Mouse (Mus musculus) gastrocnemius, postnatal 36 days (tissue): Measurements from ENCODE around the gene Tnrc6b. TPM values are rescaled to one million over a fixed set of nuclear protein-coding genes. Genes with fewer than 3 reads are reported as not detected.

Source experiments
- DNase-seq, 2 experiments: peaks; one replicate each; pipeline ENCODE4 v3.0.0; 2022
- intact Hi-C: fragments of 180-260 bp; cut with DNase I; formaldehyde crosslinking; loops from one replicate; pipeline ENCODE4 v1.15.1; 2025
- total RNA-seq, 2 experiments: library from RNA; stranded (reverse); gene quantifications; 2 replicates each; pipeline ENCODE4 v1.2.3; 2021

The Tnrc6b gene
- total RNA-seq, 2 experiments from 2014 or later: 38.3 to 51.1 TPM

DNA sequence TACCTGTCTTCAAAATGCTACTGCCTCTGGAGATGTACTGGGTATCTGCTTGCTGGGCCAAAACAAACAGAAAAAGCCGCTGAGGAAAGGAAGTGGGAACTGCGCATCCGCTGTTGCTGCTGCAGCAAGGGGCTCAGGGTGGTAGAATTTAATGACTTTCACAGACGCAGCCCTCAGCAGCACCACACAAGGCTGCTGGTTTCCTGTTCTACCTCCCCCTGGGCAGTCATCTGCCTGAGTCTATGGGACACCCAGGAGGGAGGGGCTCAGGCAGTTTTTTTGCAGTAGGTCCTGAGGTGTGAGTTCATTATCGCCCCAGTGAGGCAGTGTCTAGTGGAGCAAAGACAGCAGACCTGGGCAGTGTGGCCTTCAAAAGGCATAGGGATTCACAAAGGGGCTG lies 13.5 kb upstream of the Tnrc6b start:
- peak in 1 of 2 experiments; percentile 2 for DNase-seq
- intact Hi-C loops: loop anchor here (10.0 kb wide), 1 partner anchor 603 kb away; the partner anchor contains the start of genes Rpl3 and Syngr1

DNA sequence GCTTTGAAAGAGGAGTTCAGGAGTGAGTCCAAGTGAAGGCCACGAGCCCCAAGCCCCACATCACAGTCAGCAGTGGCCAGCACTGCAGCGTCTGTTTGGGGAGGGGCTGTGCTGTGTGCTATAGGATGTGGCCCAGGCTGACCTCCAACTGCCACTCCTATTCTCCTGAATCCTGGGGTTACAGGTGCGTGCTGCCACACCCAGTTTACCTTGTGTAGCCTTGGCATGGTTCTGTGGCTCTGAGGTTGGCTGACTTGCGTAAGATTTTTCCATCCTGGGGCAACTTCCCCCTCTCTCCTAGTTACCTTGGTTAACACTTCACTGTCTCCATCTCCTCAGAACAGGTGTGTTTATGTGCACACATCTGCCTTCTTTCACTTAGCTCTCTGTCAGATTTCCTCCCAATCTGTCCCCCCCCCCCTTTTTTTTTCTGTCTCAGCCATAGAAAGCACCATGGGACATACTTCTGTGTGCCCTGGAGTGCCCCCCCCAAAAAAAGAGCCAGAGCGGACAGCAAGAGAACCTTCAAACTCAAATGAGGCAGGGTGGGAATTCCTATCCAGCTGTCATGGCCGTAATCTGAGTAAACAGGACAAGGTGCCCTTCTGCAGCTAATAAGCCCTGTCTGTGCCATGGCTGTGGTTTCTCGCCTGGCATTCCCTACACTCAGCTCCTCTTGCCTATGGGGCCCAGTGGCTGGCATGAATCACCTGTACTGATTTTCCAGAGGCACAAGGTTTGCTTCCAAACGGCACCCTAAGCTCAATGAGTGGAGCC lies 9.4 kb upstream of the Tnrc6b start:
- intact Hi-C loops: loop anchor here (5.0 kb wide), 1 partner anchor 409 kb away; no protein-coding TSS in a partner anchor
- no peak for DNase-seq

DNA sequence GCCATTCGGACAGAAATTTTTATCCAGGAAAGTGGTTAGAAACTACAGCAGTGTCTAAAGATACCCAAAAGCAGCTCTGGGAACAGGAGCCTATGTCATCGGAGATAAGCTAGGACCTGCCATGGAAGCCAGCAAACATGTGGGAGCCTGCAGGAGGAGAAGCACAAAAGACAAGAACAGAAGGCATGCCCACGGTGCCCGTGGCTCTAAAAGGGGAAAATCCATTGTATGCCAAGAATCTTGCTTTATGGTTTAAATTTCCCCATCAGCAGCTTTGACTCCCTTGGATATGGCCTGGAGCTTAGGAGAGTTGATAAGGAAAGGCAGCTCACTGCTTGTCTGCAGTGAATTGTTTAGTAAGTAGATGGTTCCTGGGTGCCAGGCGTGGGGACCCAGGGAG lies 8.2 kb upstream of the Tnrc6b start:
- intact Hi-C loops: loop anchor here (5.0 kb wide), 1 partner anchor 411 kb away; no protein-coding TSS in a partner anchor
- DNase-seq: no peak

DNA sequence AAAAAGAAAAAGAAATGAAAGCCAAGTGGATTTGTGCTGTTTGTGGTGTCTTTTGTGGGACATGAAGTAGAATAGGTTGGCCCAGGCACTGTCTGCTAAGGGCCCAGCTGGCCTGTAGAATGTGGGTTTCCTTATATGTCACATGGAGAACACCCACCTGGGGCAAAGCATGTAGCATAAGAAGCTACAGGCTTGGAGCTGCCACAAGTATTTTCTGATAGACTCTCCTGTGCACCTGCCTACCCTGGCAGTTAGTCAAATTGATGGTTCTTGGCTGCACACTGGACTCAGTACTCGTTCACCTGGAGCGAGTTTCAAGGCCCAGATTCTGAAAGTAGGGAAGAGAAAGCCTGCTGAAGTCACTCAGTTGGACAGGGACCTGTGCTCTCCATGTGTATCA lies 7.6 kb upstream of the Tnrc6b start:
- DNase-seq: no peak
- intact Hi-C loops: loop anchor here (5.0 kb wide), 1 partner anchor 411 kb away; no protein-coding TSS in a partner anchor

DNA sequence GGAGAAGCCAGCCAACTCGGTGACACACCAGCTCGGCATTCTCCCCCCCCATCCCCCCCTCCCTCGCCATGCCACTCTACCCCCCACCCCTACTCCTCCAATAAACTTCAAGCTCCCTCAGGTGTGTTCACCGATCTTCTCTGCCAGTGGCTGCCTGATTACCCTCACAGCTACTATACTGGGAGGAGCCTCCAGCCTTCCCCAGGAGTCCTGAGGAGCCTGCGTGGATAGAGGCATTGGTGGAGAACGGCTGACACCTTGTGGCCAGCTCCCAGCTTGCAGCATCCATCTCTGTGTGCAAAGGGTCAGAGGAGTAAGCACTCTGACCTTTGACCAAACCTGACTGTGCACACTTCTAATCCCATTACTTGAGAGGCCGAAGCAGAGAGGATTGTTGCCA lies 6.8 kb upstream of the Tnrc6b start:
- intact Hi-C loops: loop anchor here (5.0 kb wide), 1 partner anchor 412 kb away; no protein-coding TSS in a partner anchor
- DNase-seq: peak; percentile 66 to 72

DNA sequence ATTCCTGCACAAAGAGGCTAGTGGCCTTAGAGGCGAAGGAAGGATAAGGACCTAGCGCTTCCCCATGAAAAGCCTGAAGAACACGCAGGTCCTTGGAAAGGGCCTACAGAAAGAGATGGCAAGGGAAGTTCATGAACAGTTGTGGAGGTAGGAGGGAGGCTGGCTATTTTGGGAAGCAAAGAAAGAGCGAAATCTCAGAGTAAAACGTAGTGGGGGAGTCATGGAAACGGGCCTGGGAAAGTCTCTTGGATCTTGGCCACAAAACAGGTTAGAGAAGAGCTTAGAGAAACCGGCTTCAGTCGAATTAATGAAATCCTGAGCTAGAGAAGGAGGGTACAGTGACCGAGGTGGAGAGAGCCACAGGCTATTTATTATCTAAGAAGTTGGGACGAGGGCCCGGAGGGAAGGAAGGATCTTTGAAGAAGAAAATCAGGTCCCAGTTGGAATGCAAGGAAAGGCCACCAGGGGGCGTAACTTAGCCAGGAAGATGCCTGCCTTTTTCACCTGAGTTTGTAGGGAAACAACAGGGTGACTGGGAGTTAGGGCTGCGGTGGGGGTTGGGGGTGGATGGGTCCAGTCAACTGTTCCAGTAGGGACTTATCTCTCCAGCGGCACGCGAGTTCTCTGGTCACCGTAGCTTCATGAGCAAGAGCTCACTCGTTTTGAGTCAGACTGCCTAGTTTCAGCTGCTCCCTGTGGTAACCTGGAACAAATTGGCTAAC lies 5.1 kb upstream of the Tnrc6b start:
- peak; percentile 76 to 80 for DNase-seq
- intact Hi-C loops: loop anchor here (5.0 kb wide), 4 partner anchors 76 to 241 kb away; partner anchors contain the start of gene Adsl

DNA sequence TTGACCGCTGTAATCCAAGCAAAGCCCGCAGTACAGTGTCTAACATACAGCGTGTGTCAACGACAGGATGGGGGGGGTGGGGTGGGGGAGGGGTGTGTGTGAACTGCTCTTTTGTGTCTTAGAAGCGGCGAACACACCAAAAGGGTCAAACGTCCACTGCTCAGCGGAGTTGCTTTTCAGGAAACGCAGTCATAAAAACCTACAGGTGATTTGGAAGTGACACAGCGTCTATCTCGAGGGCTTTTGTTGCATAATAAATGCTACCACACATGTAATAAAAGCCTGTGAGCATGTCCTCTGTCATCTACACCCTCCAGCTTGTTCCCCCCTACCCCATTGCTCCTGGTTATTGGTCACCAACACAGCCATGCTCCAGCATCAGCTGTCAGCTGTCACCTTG lies 4.5 kb upstream of the Tnrc6b start:
- intact Hi-C loops: loop anchor here (5.0 kb wide), 4 partner anchors 76 to 241 kb away; partner anchors contain the start of gene Adsl
- no peak for DNase-seq

DNA sequence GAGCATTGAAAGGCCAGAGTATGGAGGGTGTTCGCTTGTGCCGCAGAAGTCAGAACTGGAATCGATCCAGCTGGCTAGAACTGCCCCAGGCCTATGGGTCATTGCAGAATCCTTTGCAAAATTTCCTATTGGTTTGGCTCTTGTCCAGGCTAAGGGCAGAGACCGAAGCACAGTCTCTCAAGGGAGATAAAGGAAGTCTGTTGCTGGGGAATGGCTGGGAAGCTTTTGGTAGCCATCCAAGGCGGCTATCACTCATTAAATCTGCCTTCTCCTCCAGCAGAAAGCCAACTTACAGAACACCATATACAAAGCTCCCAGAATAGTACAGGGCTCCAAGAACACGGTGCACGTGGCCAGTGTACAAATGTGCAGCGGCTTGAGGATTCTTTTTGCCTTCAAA lies 4.0 kb upstream of the Tnrc6b start:
- DNase-seq: peak in 1 of 2 experiments; percentile 39
- intact Hi-C loops: loop anchor here (5.0 kb wide), 4 partner anchors 75 to 240 kb away; partner anchors contain the start of gene Adsl

DNA sequence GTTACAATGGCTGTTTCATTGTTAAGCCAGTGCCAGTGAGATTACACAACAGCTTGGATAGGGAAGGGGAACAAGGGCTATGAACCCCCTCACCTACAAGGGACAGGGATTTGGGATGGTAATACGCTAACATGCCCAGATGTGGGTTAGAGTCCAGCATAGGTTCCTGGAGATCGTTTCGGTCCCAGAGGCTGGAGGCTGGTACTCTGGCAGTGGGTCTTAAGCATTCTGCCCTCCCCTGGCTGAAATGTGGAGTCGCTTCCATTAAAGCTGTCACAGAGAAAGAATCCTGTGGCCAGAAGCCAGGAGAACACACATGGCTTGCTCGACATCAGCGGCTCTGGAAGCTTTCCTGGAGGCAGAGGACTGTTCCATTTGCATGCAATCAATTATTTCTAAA lies 1.5 kb upstream of the Tnrc6b start:
- peak; percentile 31 to 36 for DNase-seq
- intact Hi-C loops: loop anchor here (5.0 kb wide), 4 partner anchors 73 to 238 kb away; partner anchors contain the start of gene Adsl

DNA sequence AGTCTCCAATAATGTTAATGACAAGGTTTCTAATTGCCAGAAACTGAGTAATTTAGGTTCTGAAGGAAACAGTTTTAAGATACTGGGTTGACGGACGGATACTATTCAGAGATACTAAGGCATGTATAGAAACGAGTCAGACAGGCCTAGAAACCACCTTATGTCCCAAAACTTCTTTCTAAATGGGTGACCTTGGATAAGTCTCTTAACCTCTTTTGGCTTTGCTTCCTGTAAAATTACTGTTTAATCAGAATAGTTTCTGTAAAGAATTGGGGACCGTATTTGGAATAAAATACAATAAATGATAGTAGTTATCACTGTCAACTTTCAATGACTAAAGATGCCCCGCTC lies 881 bp upstream of the Tnrc6b start:
- intact Hi-C loops: no loop called here
- DNase-seq: no peak

DNA sequence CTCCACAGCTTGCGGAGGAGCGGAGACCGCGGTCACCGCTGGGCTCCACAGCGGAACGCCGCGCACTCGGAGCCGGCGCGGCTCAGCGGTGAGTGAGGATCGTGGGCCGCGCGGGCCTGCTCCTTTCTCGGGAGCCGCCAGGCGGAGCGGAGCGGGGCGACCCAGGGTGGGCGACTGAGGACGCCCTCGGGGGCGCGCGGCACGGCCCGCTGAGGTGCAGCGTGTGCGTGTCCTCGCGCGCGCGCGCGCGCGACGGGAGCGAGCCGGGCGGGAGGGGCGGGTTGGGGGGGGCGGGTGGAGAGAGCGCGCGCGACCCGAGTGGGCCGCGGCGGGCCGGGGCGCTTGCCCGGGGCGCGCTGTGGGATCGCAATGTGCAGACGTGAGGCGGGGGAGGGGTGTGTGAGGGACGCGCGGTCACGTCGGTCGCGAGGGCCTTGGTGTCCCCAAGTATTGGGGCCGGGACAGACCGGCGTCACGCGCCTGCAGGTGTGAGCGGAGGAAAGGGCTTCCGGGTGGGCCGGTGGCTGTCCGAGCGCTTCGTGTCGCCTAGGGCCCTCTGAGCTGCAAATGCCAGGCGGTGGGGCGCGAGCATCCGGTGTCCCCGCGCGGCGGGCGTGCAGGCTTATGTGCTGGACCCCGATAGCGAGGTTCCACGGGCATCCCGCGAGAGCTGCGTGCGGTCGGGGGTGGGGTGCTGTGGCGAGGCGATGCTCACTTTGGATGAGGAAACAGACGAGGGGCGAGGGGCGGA lies 463 bp downstream of the Tnrc6b start:
- peak; percentile 28 to 54 for DNase-seq
- intact Hi-C loops: no loop called here

DNA sequence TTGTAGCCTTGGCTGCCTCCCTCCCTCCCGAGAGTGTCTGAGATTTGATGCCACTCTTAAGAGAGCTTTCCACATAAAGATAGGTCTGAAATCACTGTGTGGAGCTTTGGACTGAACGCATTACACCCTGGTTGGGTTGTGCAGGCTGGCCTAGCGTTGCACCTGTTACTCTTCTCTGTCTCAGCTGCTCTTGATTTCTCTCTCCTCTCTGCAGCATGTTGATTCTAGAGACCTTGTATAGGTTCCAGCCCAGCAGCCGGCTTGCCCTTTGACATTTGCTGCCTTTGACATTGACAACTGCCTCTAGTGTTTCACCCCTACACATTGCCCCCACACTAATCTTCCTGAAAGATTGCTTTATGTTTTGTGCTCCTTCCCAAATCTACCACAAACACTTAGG lies 3.2 kb downstream of the Tnrc6b start:
- intact Hi-C loops: no loop called here
- no peak for DNase-seq

DNA sequence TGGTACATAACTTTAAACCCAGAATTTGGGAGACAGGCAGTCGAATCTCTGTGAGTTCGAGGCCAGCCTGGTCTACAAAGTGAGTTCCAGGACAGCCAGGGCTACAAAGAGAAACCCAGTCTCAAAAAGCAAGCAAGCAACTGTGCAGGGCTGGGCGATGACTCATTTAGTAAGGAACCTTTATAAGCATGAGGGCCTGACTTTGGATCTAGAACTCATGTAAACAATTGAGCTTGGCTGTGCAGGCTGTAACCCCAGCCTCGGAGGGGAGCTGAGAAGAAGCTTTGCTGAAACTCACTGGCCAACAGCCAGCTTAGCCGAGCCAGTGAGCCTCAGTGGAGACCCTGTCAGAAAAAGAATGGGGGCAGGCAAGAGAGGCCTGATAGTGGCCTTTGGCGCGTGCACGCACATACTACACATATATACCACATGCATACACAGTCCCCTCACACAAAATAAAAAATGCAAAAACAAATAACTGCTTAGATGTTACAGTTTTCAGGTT lies 5.6 kb downstream of the Tnrc6b start:
- no peak for DNase-seq
- intact Hi-C loops: no loop called here

DNA sequence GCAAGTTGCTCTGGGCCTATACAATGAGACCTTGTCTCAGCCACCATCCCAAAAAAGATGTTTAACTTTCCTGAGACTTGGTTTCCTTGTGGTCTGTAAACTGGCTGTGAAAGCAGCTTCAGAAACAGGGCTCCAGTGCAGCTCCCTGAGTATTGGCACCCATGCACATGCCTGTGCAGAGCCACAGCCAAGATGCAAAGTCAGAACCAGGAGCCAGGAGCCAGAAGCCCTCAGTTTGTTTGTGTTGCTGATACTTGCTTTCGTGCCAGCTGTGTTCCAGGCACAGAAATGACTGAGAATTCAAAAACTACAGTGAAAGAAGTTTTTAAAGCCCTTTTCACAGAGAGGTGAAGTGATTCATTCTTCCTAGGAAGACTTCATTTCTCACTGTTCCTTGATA lies 6.3 kb downstream of the Tnrc6b start:
- intact Hi-C loops: no loop called here
- DNase-seq: no peak

DNA sequence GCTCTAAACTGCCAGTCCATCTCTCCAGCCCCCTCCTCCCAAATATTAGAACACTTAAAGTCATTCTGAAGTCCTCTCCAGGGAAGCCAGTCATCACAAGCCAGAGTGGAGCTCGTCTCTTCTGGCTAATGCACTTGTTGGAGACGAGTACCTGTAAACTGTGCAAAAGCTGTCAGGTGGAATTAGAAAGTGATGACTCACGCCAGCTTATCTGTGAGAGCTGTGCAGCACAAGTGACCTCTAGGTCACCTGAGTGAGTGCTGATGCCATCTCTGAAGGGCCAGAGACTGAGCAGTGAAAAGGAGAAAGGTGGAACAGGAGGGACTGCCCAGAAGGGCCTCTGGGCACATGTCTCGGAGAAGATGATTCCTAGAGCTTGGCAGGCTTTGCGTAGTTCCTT lies 9.1 kb downstream of the Tnrc6b start:
- DNase-seq: no peak
- intact Hi-C loops: loop anchor here (5.0 kb wide), 1 partner anchor 37 kb away; no protein-coding TSS in a partner anchor

DNA sequence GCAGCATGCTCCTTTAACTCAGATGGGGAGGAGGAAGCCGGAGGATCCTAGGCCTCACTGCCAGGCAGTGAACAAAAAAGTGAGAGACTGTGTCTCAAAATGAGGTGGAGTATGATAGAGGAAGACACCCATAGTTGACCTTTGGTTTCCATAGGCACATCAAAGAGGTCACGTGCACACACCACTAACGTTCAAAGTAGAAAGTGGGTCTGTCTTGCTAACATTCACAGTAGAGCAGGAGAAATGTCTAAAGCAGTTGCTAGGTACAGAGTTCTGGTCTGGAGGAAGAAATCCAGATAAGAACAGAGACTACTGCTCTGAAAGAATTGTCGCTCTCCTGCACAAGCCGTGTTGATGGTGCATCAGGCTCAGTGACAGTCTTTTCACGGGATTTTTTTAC lies 10.7 kb downstream of the Tnrc6b start:
- DNase-seq: no peak
- intact Hi-C loops: loop anchor here (5.0 kb wide), 1 partner anchor 35 kb away; no protein-coding TSS in a partner anchor

DNA sequence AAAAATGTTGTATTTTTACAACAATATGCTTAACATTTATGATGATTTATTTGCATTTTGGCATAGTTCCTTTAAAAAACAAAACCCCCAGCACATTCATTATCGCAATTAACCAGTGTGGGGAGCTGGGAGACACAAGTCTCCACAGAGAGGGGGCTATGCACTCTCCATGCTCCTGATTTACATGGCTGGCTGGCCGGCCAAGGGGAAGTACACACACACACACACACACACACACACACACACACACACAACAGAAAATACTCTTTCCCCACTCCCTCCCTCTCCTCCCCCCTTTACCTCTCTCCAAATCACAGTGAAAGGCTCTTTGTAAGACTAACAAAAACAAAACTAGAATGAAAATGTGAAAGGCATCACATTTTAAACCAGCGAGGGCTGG lies 11.3 kb downstream of the Tnrc6b start:
- DNase-seq: no peak
- intact Hi-C loops: loop anchor here (5.0 kb wide), 1 partner anchor 35 kb away; no protein-coding TSS in a partner anchor

DNA sequence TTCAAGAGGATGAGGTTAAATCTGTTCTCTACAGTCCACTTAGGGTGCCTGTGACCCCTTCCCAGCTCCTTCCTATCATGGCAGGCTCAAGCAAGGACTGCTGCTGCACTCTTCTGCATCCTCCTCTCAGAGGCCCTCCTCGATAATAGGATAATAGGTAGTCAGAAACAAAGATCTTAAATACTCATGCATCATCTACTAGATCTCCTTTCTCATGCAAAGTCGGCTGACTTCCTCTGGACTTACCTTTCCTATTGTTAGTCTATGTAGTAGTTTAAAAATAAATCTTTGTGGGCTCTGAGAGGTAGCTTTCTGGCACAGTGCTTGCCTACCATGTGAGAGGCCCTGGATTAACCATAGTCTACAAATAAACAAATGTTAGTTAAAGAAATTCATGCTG lies 18.4 kb downstream of the Tnrc6b start:
- no peak for DNase-seq
- intact Hi-C loops: no loop called here

DNA sequence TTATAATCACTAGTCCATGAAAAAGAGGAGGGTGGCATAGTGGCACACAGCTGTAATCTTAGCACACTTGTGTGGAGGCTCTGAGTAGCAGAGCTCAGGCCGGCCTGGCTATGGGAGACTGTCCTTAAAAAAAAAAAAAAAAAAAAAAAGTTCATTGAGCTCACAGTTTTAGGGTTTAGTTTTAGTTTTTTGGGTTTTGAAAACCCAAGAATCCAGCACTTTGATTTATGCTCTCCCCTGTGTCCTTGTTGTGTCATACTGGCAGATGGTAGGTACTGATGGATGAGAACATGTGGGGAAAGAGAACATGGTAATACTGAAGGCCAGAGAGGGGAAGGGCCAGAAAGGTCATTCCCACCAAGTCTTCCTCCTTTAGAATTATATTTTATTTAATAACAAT lies 19.9 kb downstream of the Tnrc6b start:
- intact Hi-C loops: no loop called here
- no peak for DNase-seq

DNA sequence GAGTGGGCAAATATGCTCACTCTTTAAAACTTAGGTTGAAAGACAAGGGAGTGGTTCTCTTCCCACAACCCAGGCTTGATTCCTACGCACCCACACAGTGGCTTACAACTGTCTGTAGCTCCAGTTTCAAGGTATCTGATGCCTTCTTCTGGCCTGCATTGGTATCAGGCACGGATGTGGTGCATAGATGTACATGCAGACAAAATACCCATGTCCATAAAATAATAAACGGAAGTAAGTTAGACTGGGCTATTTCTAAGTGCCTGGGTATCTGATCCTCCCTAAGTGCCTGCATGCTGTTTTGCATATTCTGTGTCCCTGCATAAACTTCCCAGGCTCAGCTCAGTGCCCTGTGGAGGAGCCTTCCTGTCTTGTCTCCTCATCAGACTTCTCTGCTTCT lies 20.4 kb downstream of the Tnrc6b start:
- intact Hi-C loops: no loop called here
- DNase-seq: no peak
